Mouse (Mus musculus) ES-Bruce4 (cell line): ENCODE data around the gene Gaa. TPM values are rescaled to one million over a fixed set of nuclear protein-coding genes. Genes with fewer than 3 reads are reported as not detected.
"Not testable (repeated sequence)": the region's sequence is repeated elsewhere in the genome, so short reads cannot be mapped to it uniquely, and the experiment has no call there.

Experiments used
- H3K27ac ChIP-seq: 2 replicates; pipeline ENCODE4 v1.5.1; 2012; ENCODE audit warnings: low read length, inconsistent platforms; ENCODE audit not compliant: insufficient read depth
- H3K27me3 ChIP-seq: 2 replicates; pipeline ENCODE4 v1.6.1; 2012; ENCODE audit warnings: mild to moderate bottlenecking, low read length, inconsistent platforms; ENCODE audit not compliant: control insufficient read depth, poor library complexity, insufficient read depth, severe bottlenecking
- H3K36me3 ChIP-seq: 2 replicates; pipeline ENCODE4 v1.6.1; 2012; ENCODE audit warnings: inconsistent platforms, mild to moderate bottlenecking, low read length, moderate library complexity; ENCODE audit not compliant: control insufficient read depth, poor library complexity, insufficient read depth, severe bottlenecking
- H3K4me1 ChIP-seq: one replicate; pipeline ENCODE4 v1.8.1; 2011; ENCODE audit warnings: low read length; ENCODE audit not compliant: control insufficient read depth, insufficient read depth
- H3K4me3 ChIP-seq: 2 replicates; pipeline ENCODE4 v1.5.1; 2011; ENCODE audit warnings: low read depth, mild to moderate bottlenecking, low read length
- H3K9ac ChIP-seq: 2 replicates; pipeline ENCODE4 v1.6.1; 2012; ENCODE audit warnings: low read depth, mild to moderate bottlenecking, inconsistent platforms; ENCODE audit not compliant: poor library complexity, severe bottlenecking
- H3K9me3 ChIP-seq: replicated peaks from 2 replicates; pipeline ENCODE4 v1.6.1; 2012; ENCODE audit warnings: mild to moderate bottlenecking, low read length, inconsistent platforms; ENCODE audit not compliant: control insufficient read depth, poor library complexity, insufficient read depth, severe bottlenecking
- CTCF ChIP-seq: IDR thresholded peaks from one replicate; pipeline ENCODE4 v1.8.1; 2011; ENCODE audit warnings: low read depth, low read length
- EP300 ChIP-seq: IDR thresholded peaks from 2 replicates; pipeline ENCODE4 v1.6.1; 2011; ENCODE audit warnings: low read depth, low read length; ENCODE audit not compliant: insufficient read depth
- POLR2A ChIP-seq: IDR thresholded peaks from one replicate; pipeline ENCODE4 v1.8.1; 2011; ENCODE audit warnings: low read length; ENCODE audit not compliant: insufficient read depth
- polyA plus RNA-seq: library from polyadenylated mRNA; stranded (reverse); fragments of >200 nt; gene quantifications from 2 replicates; pipeline ENCODE4 v1.2.4, GENCODE M21; 2011; ENCODE audit warnings: low read depth; ENCODE audit not compliant: missing spikeins, insufficient read depth, insufficient read length

Gaa gene
- polyA plus RNA-seq, 1 experiment: 42.3 TPM

DNA sequence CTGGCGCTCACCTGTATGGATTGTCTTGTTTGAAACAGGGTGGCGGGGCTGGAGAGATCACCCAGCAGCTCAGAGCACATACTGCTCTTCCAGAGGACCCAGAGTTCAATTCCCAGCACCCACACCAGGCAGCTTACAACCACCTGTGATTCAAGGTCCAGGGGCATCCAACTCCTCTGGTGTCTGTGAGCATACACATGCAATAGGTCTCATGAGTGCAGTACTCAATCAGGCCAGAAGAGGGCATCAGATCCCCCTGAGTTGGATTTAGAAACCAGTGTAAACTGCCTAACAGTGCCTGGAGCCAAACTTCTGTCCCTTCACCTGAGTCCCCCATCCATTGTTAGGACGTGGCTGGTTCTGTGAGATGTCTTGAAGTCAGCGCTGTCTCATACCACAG, 32.1 kb upstream of the Gaa start:
- Histone ChIP-seq H3K9ac (peak overlapping the region; percentile 29; the same call in 1 of the 2 replicates), H3K27ac (0 out of 2 replicates have a peak overlapping the region, but pooled peaks have one; percentile 11), H3K9me3 (no peaks in the 10 kb centered on the region), H3K4me3 (no peak overlapping the region), H3K27me3 (no peaks in the 10 kb centered on the region), H3K4me1 (peaks cover 12% of the 10 kb centered on the region), H3K36me3 (no peaks in the 10 kb centered on the region)
- peak; percentile 45 for TF ChIP-seq CTCF
- TF ChIP-seq POLR2A: no peak

DNA sequence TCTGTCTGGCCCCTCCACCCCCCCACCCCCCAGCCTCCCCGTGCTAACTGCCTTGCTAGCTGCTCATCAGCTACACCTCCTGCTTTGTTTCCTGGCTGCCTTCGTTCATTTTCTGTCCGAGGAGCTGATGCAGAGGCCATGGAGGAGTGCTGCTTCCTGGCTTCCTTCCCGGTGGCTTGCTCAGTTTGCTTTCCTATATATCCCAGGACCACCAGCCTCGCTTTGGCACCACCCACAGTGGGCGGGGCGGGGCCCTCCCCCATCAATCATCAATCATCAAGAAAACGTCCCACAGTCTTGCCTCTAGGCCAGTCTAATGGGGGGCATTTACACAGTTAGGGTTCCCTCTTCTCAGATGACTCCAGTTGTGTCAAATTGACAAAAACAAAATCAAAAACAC, 31.3 kb upstream of the Gaa start:
- Histone ChIP-seq H3K27me3 (no peaks in the 10 kb centered on the region), H3K36me3 (no peaks in the 10 kb centered on the region), H3K9me3 (no peaks in the 10 kb centered on the region), H3K4me1 (peaks cover 12% of the 10 kb centered on the region), H3K4me3 (no peak overlapping the region), H3K27ac (no peak overlapping the region), H3K9ac (peak overlapping the region; percentile 29; the same call in 1 of the 2 replicates)
- no peak for TF ChIP-seq EP300

DNA sequence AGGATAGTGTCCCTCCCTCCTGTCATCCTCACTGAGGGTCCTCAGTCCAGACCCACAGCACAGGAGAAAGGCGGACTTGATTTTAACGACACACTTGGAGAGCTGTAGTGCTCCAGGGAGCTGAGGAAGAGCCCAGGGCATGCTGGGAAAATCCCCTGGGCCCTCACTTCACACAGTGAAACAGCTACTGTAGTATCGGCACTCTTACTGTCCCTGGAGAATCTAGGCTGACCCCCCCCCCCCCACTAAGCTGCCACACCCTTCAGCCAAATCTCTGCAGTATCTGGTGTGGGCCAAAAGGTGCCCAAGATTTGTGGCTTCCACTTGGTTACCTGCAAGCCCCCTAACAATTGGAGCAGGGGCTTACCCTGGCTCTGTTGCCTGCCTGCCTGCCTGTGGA, 30.7 kb upstream of the Gaa start:
- H3K27me3 ChIP-seq: no peaks in the 10 kb centered on the region
- TF ChIP-seq EP300: no peak
- no peak for TF ChIP-seq CTCF
- no peak for TF ChIP-seq POLR2A
- H3K27ac ChIP-seq: no peak overlapping the region
- no peak overlapping the region for H3K9ac ChIP-seq
- no peak overlapping the region for H3K4me3 ChIP-seq
- H3K36me3 ChIP-seq: no peaks in the 10 kb centered on the region
- H3K4me1 ChIP-seq: peaks cover 12% of the 10 kb centered on the region
- H3K9me3 ChIP-seq: no peaks in the 10 kb centered on the region

DNA sequence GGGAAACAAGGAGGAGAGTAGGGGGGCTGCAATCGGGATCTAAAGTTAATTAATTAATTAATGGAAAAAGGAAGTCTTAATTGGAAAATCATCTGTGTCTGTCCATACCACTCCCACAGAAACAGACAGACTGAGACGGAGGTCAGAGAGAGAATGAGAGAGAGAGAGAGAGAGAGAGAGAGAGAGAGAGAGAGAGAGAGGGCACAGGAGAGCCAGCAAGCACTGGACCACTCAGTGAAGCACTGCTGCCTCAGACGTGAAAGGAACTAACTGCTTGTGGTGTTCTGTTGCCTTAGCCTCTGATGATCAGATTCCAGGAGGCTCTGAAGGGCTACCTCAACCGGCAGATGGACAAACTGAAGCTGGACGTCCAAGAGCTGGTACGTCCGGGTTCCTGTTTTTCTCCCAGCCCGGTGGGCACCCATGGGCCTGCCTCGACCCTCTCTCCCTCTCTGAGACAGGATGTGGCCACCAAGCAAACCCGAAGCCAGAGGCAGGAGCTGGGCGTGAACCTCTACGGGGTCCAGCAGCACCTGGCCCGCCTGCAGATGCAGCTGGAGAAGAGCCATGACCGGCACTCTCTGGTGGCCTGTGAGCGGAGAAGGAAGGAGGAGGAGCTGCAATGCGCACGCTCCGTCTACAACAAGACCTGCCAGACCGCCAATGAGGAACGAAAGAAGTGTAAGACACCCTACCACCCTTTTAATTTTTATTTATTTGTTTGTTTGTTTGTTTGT, 30.0 kb upstream of the Gaa start:
- peaks cover 15% of the 10 kb centered on the region for H3K4me1 ChIP-seq
- peak overlapping the region; percentile 19 for H3K9ac ChIP-seq
- no peaks in the 10 kb centered on the region for H3K27me3 ChIP-seq
- H3K4me3 ChIP-seq: peak overlapping the region; percentile 38
- H3K36me3 ChIP-seq: no peaks in the 10 kb centered on the region
- no peak for TF ChIP-seq CTCF
- no peak for TF ChIP-seq POLR2A
- no peak for TF ChIP-seq EP300
- no peak overlapping the region for H3K27ac ChIP-seq
- no peaks in the 10 kb centered on the region for H3K9me3 ChIP-seq

DNA sequence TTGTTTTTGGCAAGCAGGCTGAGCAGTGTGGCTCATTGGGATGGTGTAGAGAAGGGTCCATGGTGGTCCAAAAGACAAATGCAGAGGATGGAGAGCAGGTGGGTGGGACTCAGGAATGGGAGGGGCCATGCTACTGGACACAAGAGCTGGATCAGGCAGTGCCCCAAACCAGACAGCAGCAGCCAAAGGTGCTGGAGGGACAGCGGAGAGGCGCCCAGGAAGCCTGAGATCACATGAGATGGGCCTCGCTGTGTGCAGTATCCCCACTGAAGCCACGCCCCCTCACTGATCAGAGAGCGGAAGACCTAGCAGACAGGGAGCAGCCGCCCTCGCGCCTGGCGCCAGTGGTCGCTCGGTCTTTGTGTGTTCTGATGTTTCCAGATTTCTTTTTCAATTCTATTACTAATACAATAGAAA, 29.4 kb upstream of the Gaa start:
- peak overlapping the region; percentile 7; the same call in 1 of the 2 replicates for H3K9ac ChIP-seq
- H3K4me3 ChIP-seq: peak overlapping the region; percentile 38
- no peak overlapping the region for H3K27ac ChIP-seq
- H3K27me3 ChIP-seq: no peaks in the 10 kb centered on the region
- TF ChIP-seq CTCF (no peak), POLR2A (peak; percentile 65), EP300 (peak; percentile 58; the same call in 1 of the 2 replicates)
- H3K4me1 ChIP-seq: peaks cover 15% of the 10 kb centered on the region
- H3K36me3 ChIP-seq: no peaks in the 10 kb centered on the region
- no peaks in the 10 kb centered on the region for H3K9me3 ChIP-seq

DNA sequence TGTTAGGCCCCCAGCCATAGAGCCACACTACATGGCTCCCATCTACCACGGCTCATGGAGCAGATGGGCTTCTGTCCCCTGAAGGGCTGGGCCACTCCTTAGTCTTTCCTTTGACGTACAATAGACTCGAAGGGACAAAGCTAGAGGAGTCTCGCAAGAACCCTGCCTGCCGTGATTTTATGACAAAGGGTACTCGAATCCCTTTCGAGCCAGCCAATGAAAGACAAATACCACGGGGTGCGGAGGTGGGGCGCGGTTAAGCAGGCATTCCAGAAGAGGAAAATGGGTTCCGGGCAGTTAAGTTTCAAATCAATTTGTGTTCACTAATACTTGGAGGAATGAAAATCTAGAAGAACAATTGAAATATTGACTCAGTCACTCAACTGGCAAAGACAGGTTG, 28.2 kb upstream of the Gaa start:
- Histone ChIP-seq H3K4me1 (peaks cover 15% of the 10 kb centered on the region), H3K9me3 (no peaks in the 10 kb centered on the region), H3K9ac (peak overlapping the region; percentile 7; the same call in 1 of the 2 replicates), H3K36me3 (no peaks in the 10 kb centered on the region), H3K27me3 (no peaks in the 10 kb centered on the region), H3K4me3 (peak overlapping the region; percentile 40), H3K27ac (peak overlapping the region; percentile 6; the same call in 1 of the 2 replicates)
- TF ChIP-seq POLR2A (no peak), CTCF (no peak), EP300 (no peak)

DNA sequence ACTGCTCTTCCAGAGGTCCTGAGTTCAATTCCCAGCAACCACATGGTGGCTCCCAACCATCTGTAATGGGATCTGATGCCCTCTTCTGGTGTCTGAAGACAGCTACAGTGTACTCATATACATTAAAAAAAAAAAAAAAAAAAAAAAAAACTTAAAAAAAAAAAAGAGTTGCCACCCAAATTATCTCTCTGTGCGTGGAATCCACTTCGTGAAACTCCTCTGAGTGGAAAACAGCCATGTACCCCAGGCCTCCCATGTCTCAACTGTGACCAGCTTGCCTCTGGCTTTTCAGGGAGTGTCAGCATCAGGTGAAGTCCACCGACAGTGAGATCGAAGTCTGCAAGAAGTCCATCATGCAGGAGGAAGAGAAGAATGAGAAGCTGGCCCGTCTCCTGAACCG, 22.1 kb upstream of the Gaa start:
- not testable (repeated sequence) for H3K36me3 ChIP-seq, H3K4me3 ChIP-seq, H3K9ac ChIP-seq, H3K9me3 ChIP-seq, H3K27ac ChIP-seq, H3K4me1 ChIP-seq, H3K27me3 ChIP-seq
